Comparison of ENCODE assay signal across 11 mouse cellular contexts in the genomic region with DNA sequence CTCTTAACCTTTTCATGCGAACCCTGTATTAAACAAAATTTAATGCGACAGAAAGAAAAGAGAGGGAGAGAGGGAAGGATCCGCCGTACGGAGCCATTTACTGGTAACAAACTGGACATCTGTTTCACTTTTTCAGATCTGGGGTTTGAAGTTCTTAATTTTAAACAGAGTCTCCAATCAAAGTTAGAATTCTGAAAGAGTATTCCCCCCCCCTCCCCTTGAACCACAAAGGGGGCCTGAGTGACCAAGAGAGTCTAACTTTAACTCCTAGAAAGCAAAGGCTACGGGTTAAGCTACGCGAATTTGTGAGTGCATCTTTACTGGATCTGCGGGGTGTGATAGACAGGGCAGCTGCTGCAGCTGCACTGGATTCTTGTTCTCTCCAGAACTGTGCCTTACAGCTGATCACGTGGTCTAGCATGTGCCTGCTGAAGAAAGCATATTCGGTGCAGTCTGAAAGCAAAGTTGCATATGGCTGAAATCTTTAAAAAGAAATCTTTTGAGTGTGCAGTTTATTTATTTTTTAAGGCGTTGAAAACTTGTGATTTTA. TPM values are rescaled to one million over a fixed set of nuclear protein-coding genes. Genes with fewer than 3 reads are reported as not detected.
DNase-seq lines count a peak whose midpoint lies in the region; ATAC-seq lines count a peak whose summit lies in the region.
"Had no signal": no experiment of that assay in that cellular context is flagged by ENCODE, and none has a peak within 500 bp of the region (broad histone marks: within the 10 kb centered on the region; RNA-seq: fewer than 3 reads in every experiment).

No protein-coding gene starts in this region.

- 14% methylated on average over 12 of the region's 12 CpGs for WGBS in liver, embryonic 11.5 days
- WGBS in forebrain, embryonic 10.5 days: 2% methylated on average over 12 of the region's 12 CpGs
- 2% methylated on average over 12 of the region's 12 CpGs for WGBS in neural tube, embryonic 15.5 days

- no peaks in the 10 kb centered on the region for H3K9me3 ChIP-seq in liver, embryonic 11.5 days (ENCODE audit: control insufficient read depth, low read length)
- no peaks in the 10 kb centered on the region for H3K9me3 ChIP-seq in forebrain, embryonic 10.5 days
- no peaks in the 10 kb centered on the region for H3K9me3 ChIP-seq in neural tube, embryonic 15.5 days (replicated peaks)
- H3K9me3 ChIP-seq: liver, embryonic 15.5 days had no signal

- no peak for DNase-seq in liver, embryonic 11.5 days (ENCODE audit: low spot score)
- no peak for DNase-seq in liver
- DNase-seq in forebrain, embryonic 10.5 days (ENCODE audit: extremely low spot score, low spot score): peak; percentile 42
- DNase-seq in kidney, postnatal 36 days: peak; percentile 34 to 39
- DNase-seq in layer of hippocampus, adult 11-12 months (ENCODE audit: low spot score): no peak
- no peak for DNase-seq in adrenal gland, adult 18-20 months (ENCODE audit: low spot score in 2 of 2)
- DNase-seq: cerebellum, postnatal 36 days had no signal

- no peak overlapping the region for H3K27ac ChIP-seq in liver, embryonic 11.5 days (ENCODE audit: low read depth, low read length)
- H3K27ac ChIP-seq in forebrain, embryonic 10.5 days: no peak overlapping the region
- no peak overlapping the region for H3K27ac ChIP-seq in neural tube, embryonic 15.5 days (replicated peaks)
- H3K27ac ChIP-seq: liver, embryonic 15.5 days had no signal

- H3K9ac ChIP-seq in liver, embryonic 11.5 days (ENCODE audit: low read depth, low read length): no peak overlapping the region
- H3K9ac ChIP-seq in neural tube, embryonic 15.5 days (replicated peaks): no peak overlapping the region
- H3K9ac ChIP-seq: liver, embryonic 15.5 days had no signal

- 0 out of 2 replicates have a peak, but pooled peaks have one; percentile 26 for ATAC-seq in liver, embryonic 11.5 days (replicated peaks; ENCODE audit: low FRiP score)
- peak; percentile 75 for ATAC-seq in neural tube, embryonic 15.5 days (ENCODE audit: low FRiP score)
- ATAC-seq in cerebellum, adult (ENCODE audit: insufficient number of reproducible peaks, low FRiP score, low TSS enrichment): no peak
- ATAC-seq: Patski had no signal

- H3K27me3 ChIP-seq in liver, embryonic 11.5 days (replicated peaks; ENCODE audit: control insufficient read depth, insufficient read depth, low read length): peaks cover 68% of the 10 kb centered on the region
- H3K27me3 ChIP-seq in forebrain, embryonic 10.5 days (ENCODE audit: poor library complexity, severe bottlenecking): peaks cover 96% of the 10 kb centered on the region
- H3K27me3 ChIP-seq in neural tube, embryonic 15.5 days (replicated peaks): peaks cover 69% of the 10 kb centered on the region

- H3K4me2 ChIP-seq in liver, embryonic 11.5 days: peak overlapping the region; percentile 33
- H3K4me2 ChIP-seq in neural tube, embryonic 15.5 days: peak overlapping the region; percentile 46
- H3K4me2 ChIP-seq: liver, embryonic 15.5 days had no signal

- no peaks in the 10 kb centered on the region for H3K36me3 ChIP-seq in liver, embryonic 11.5 days (ENCODE audit: control insufficient read depth, insufficient read depth, low read length)
- no peaks in the 10 kb centered on the region for H3K36me3 ChIP-seq in forebrain, embryonic 10.5 days (replicated peaks)
- H3K36me3 ChIP-seq in neural tube, embryonic 15.5 days: no peaks in the 10 kb centered on the region
- H3K36me3 ChIP-seq: liver, embryonic 15.5 days had no signal

- no peaks in the 10 kb centered on the region for H3K4me1 ChIP-seq in liver, embryonic 11.5 days (replicated peaks; ENCODE audit: control insufficient read depth, insufficient read depth, low read length)
- peaks cover 13% of the 10 kb centered on the region for H3K4me1 ChIP-seq in forebrain, embryonic 10.5 days
- H3K4me1 ChIP-seq in neural tube, embryonic 15.5 days: peaks cover 10% of the 10 kb centered on the region
- H3K4me1 ChIP-seq: liver, embryonic 15.5 days had no signal

- H3K4me3 ChIP-seq in liver, embryonic 11.5 days (ENCODE audit: low read depth, low read length): no peak overlapping the region
- peak overlapping the region; percentile 42 for H3K4me3 ChIP-seq in forebrain, embryonic 10.5 days
- peak overlapping the region; percentile 16 for H3K4me3 ChIP-seq in neural tube, embryonic 15.5 days (replicated peaks)
- H3K4me3 ChIP-seq: liver, embryonic 15.5 days had no signal

RNA-seq across cellular contexts. Expression of a gene that starts 16.4 kb away (rescaled TPM):
- polyA plus RNA-seq in liver, embryonic 11.5 days (2014; fragmentation: Nextera tagmentation; extraction: Ambion mirVana): 0.04 and 0.14 TPM in 2 replicates
- 0.86 and 1.8 TPM in 2 replicates for polyA plus RNA-seq in forebrain, embryonic 10.5 days (2016; fragmentation: Nextera tagmentation; extraction: Ambion mirVana)
- polyA plus RNA-seq in neural tube, embryonic 15.5 days (2015; fragmentation: Nextera tagmentation; extraction: Ambion mirVana): 0.37 and 0.61 TPM in 2 replicates
- total RNA-seq in adrenal gland, adult 18-20 months (2021): not detected
- polyA plus RNA-seq: liver, embryonic 15.5 days had no signal

Comparison
In these comparisons a context has a peak if more than half of its experiments do, and no peak if none do; other contexts are left out.
1. DNase-seq: peak in forebrain, embryonic 10.5 days (single experiment) and kidney, postnatal 36 days (2 of 2); none in liver, embryonic 11.5 days (single experiment), liver (single experiment), layer of hippocampus, adult 11-12 months (single experiment) and adrenal gland, adult 18-20 months (0 of 2).